ENCODE assay signal across 29 mouse cellular contexts in the genomic region with DNA sequence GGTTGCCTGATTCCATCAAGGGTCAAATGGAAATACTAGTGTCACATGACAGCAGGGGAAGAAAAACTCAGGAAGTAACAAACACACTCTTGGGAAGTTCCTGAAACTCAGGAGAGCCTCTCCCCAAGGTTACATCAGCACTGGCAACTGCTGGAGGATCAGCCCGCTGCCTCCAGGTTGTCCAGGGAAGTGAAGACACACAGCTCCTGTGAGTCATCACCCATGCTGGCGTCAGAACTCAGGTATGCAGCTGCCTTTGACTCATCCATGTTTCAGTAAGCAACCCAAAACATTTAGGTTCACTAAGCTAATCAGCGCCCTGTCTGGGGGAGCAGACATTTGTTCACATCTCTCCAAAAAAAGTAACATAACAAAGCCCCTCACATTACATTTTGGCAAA.
"Had no signal": no experiment of that assay in that cellular context is flagged by ENCODE, and none has a peak within 500 bp of the region (broad histone marks: within the 10 kb centered on the region; RNA-seq: fewer than 3 reads in every experiment).

No protein-coding gene starts in this region.

- ATAC-seq: hindbrain, embryonic 16.5 days; inflammation-experienced regulatory T-cells, adult 6 months; intestine, embryonic 15.5 days; intestine, postnatal 0 days; liver, postnatal 0 days had no signal

- H3K9me3 ChIP-seq: heart, embryonic 10.5 days; heart, embryonic 12.5 days; hindbrain, embryonic 10.5 days; intestine, embryonic 15.5 days; kidney, embryonic 15.5 days; limb, embryonic 13.5 days; limb, embryonic 15.5 days; liver, embryonic 13.5 days; liver, embryonic 15.5 days had no signal

- H3K27me3 ChIP-seq: heart, embryonic 12.5 days; hindbrain, embryonic 12.5 days; intestine, embryonic 15.5 days; kidney, embryonic 15.5 days; limb, embryonic 13.5 days; limb, embryonic 15.5 days; liver, embryonic 13.5 days; liver, embryonic 15.5 days had no signal

- H3K4me1 ChIP-seq: heart, embryonic 10.5 days; heart, embryonic 12.5 days; hindbrain, embryonic 10.5 days; hindbrain, embryonic 12.5 days; intestine, embryonic 15.5 days; limb, embryonic 13.5 days; limb, embryonic 15.5 days; liver, embryonic 13.5 days; liver, embryonic 15.5 days had no signal

- H3K27ac ChIP-seq: gastrocnemius, adult 2 months; heart, embryonic 10.5 days; hindbrain, embryonic 10.5 days; hindbrain, embryonic 12.5 days; hindbrain, embryonic 14.5 days; intestine, embryonic 15.5 days; kidney, embryonic 15.5 days; kidney, postnatal 0 days; limb, embryonic 13.5 days; limb, embryonic 15.5 days; liver, embryonic 13.5 days; liver, embryonic 15.5 days had no signal

- H3K4me2 ChIP-seq: heart, embryonic 12.5 days; hindbrain, embryonic 12.5 days; hindbrain, embryonic 14.5 days; intestine, embryonic 15.5 days; kidney, embryonic 15.5 days; limb, embryonic 13.5 days; limb, embryonic 15.5 days; liver, embryonic 13.5 days; liver, embryonic 15.5 days had no signal

- H3K4me3 ChIP-seq: gastrocnemius, adult 2 months; heart, embryonic 10.5 days; heart, embryonic 12.5 days; hindbrain, embryonic 10.5 days; hindbrain, embryonic 12.5 days; intestine, embryonic 15.5 days; kidney, embryonic 15.5 days; limb, embryonic 13.5 days; limb, embryonic 15.5 days; liver, embryonic 13.5 days; liver, embryonic 15.5 days had no signal

- DNase-seq: gastrocnemius, adult 2 months; gastrocnemius, postnatal 10 days; gastrocnemius, postnatal 25 days; heart, adult 18-20 months; heart, postnatal 10 days; heart, postnatal 4 days; kidney, adult 18-20 months; kidney, adult 8-10 months; kidney, postnatal 14 days; kidney, postnatal 36 days; layer of hippocampus, adult 9-11 months; layer of hippocampus, postnatal 36 days; left cerebral cortex, postnatal 4 days; liver, embryonic 13.5 days; liver, postnatal 0 days had no signal

- H3K9ac ChIP-seq: heart, embryonic 12.5 days; hindbrain, embryonic 12.5 days; hindbrain, embryonic 14.5 days; intestine, embryonic 15.5 days; kidney, embryonic 15.5 days; limb, embryonic 13.5 days; limb, embryonic 15.5 days; liver, embryonic 13.5 days; liver, embryonic 15.5 days; liver, postnatal 0 days had no signal

- H3K36me3 ChIP-seq: heart, embryonic 10.5 days; heart, embryonic 12.5 days; hindbrain, embryonic 10.5 days; hindbrain, embryonic 12.5 days; intestine, embryonic 15.5 days; kidney, embryonic 15.5 days; limb, embryonic 13.5 days; limb, embryonic 15.5 days; liver, embryonic 13.5 days; liver, embryonic 15.5 days had no signal
